9 mouse cellular contexts compared by ENCODE assay signal in the genomic region with DNA sequence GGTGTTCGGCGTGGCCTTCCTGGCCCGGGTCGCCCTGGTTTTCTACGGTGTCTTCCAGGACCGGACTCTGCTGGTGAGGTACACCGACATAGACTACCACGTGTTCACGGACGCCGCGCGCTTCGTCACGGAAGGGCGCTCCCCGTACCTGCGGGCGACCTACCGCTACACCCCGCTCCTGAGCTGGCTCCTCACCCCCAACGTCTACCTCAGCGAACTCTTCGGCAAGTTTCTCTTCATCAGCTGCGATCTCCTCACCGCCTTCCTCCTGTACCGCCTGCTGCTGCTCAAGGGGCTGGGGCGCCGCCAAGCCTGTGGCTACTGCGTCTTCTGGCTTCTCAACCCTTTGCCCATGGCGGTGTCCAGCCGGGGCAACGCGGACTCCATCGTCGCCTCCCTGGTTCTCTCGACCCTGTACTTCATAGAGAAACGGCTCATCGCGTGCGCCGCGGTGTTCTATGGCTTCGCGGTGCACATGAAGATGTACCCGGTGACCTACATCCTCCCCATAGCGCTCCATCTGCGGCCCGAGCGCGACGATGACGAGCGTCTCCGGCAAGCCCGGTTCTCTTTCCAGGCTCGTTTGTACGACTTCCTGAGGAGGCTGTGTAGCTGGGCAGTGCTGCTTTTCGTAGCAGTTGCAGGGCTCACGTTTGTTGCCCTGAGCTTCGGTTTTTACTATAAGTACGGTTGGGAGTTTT. TPM values are rescaled to one million over a fixed set of nuclear protein-coding genes. Genes with fewer than 3 reads are reported as not detected.
DNase-seq lines count a peak whose midpoint lies in the region; ATAC-seq and TF ChIP-seq lines count a peak whose summit lies in the region.
"Had no signal": no experiment of that assay in that cellular context is flagged by ENCODE, and none has a peak within 500 bp of the region (broad histone marks: within the 10 kb centered on the region; RNA-seq: fewer than 3 reads in every experiment).

No protein-coding gene starts in this region.

- WGBS in lung, adult 2 months = 1% methylated on average over 62 of the region's 62 CpGs
- 3% methylated on average over 62 of the region's 62 CpGs for WGBS in forebrain, embryonic 16.5 days
- 2% methylated on average over 55 of the region's 62 CpGs for WGBS in intestine, postnatal 0 days

- no peaks in the 10 kb centered on the region for H3K27me3 ChIP-seq in forebrain, embryonic 16.5 days (replicated peaks; ENCODE audit: control insufficient read depth, insufficient read depth, low read length)
- no peaks in the 10 kb centered on the region for H3K27me3 ChIP-seq in intestine, postnatal 0 days (replicated peaks; ENCODE audit: control insufficient read depth, insufficient read depth, low read length)

- peaks cover 16% of the 10 kb centered on the region for H3K4me1 ChIP-seq in lung, adult 2 months (ENCODE audit: control insufficient read depth, insufficient read depth, low read length)
- H3K4me1 ChIP-seq in forebrain, embryonic 16.5 days (replicated peaks; ENCODE audit: control insufficient read depth, insufficient read depth, low read length) = peaks cover 26% of the 10 kb centered on the region
- peaks cover 8% of the 10 kb centered on the region for H3K4me1 ChIP-seq in intestine, postnatal 0 days (replicated peaks; ENCODE audit: control insufficient read depth, insufficient read depth, low read length)

- peak overlapping the region; percentile 56; the same call in 1 of the 2 replicates for H3K27ac ChIP-seq in forebrain, embryonic 16.5 days (ENCODE audit: low read length)
- peak overlapping the region; percentile 84 for H3K27ac ChIP-seq in intestine, postnatal 0 days (ENCODE audit: low read depth, low read length)

- no peaks in the 10 kb centered on the region for H3K9me3 ChIP-seq in forebrain, embryonic 16.5 days (ENCODE audit: control insufficient read depth, low read length)
- no peaks in the 10 kb centered on the region for H3K9me3 ChIP-seq in intestine, postnatal 0 days (ENCODE audit: control insufficient read depth)

- H3K4me3 ChIP-seq in lung, adult 2 months (replicated peaks; ENCODE audit: extremely low read depth, low read depth, low read length) = peak overlapping the region; percentile 86
- H3K4me3 ChIP-seq in forebrain, embryonic 16.5 days (replicated peaks; ENCODE audit: low read length) = peak overlapping the region; percentile 97
- peak overlapping the region; percentile 95 for H3K4me3 ChIP-seq in intestine, postnatal 0 days (ENCODE audit: low read depth, low read length)

- H3K9ac ChIP-seq in forebrain, embryonic 16.5 days (replicated peaks; ENCODE audit: low read depth, low read length) = peak overlapping the region; percentile 95
- H3K9ac ChIP-seq in intestine, postnatal 0 days (ENCODE audit: low read depth, low read length) = peak overlapping the region; percentile 72

- no peak for TF ChIP-seq CTCF in lung, adult 2 months (IDR thresholded peaks at IDR 0.05; ENCODE audit: insufficient read depth, low read length)
- TF ChIP-seq CTCF in intestine, postnatal 0 days (IDR thresholded peaks at IDR 0.05; ENCODE audit: low read depth) = no peak

- H3K36me3 ChIP-seq in forebrain, embryonic 16.5 days (ENCODE audit: control insufficient read depth, insufficient read depth) = no peaks in the 10 kb centered on the region
- no peaks in the 10 kb centered on the region; the same call in 1 of the 2 replicates for H3K36me3 ChIP-seq in intestine, postnatal 0 days (ENCODE audit: control insufficient read depth, insufficient read depth)

- ATAC-seq in forebrain, embryonic 16.5 days = no peak
- ATAC-seq in intestine, postnatal 0 days = peak; percentile 53
- peak; percentile 27 for ATAC-seq in megakaryocyte progenitor cell, adult 5-6 weeks (replicated peaks; ENCODE audit: poor library complexity)

- TF ChIP-seq POLR2A in lung, adult 2 months (IDR thresholded peaks at IDR 0.05; ENCODE audit: borderline replicate concordance, extremely low read depth, low read depth, low read length) = no peak

- DNase-seq in lung, adult 2 months = no peak
- no peak for DNase-seq in lung, postnatal 4 days
- DNase-seq in ZHBTc4 (ENCODE audit: low read depth, low spot score) = peak; percentile 39
- DNase-seq in testis, postnatal 10 days (ENCODE audit: low spot score) = peak; percentile 67
- DNase-seq in gastrocnemius, adult 18-20 months (ENCODE audit: low spot score) = no peak

- peak overlapping the region; percentile 99 for H3K4me2 ChIP-seq in forebrain, embryonic 16.5 days (ENCODE audit: low read length)
- H3K4me2 ChIP-seq in intestine, postnatal 0 days (replicated peaks; ENCODE audit: low read depth) = peak overlapping the region; percentile 98

RNA-seq across cellular contexts. Expression of gene Pigm, which starts 0.6 kb away (rescaled TPM):
- 8.2 and 9.1 TPM in 2 replicates for polyA plus RNA-seq in lung, adult 2 months (2012; rRNA removed)
- 4.5 and 4.7 TPM in 2 replicates for polyA plus RNA-seq in forebrain, embryonic 16.5 days (2015; fragmentation: Nextera tagmentation; extraction: Ambion mirVana)
- 4.3 and 4.4 TPM in 2 replicates for polyA plus RNA-seq in intestine, postnatal 0 days (2015; fragmentation: Nextera tagmentation; extraction: Ambion mirVana)
- 14.7 and 16.2 TPM in 2 replicates for total RNA-seq in megakaryocyte progenitor cell, adult 5-6 weeks (2015)
- 15.3 and 15.7 TPM in 2 replicates for total RNA-seq in megakaryocyte progenitor cell, adult 5-6 weeks (2017)
- total RNA-seq in gastrocnemius, adult 18-20 months (2021) = 1 to 10 TPM; 3.0 to 3.3 TPM

RNA-seq across cellular contexts. Expression of gene Kcnj10, which starts 35.9 kb away (rescaled TPM):
- polyA plus RNA-seq in lung, adult 2 months (2012; rRNA removed) = 0.12 and 0.28 TPM in 2 replicates
- polyA plus RNA-seq in forebrain, embryonic 16.5 days (2015; fragmentation: Nextera tagmentation; extraction: Ambion mirVana) = 2.1 and 2.2 TPM in 2 replicates
- polyA plus RNA-seq in intestine, postnatal 0 days (2015; fragmentation: Nextera tagmentation; extraction: Ambion mirVana) = 0.16 and 0.17 TPM in 2 replicates
- total RNA-seq in megakaryocyte progenitor cell, adult 5-6 weeks (2015) = 0.20 and 0.24 TPM in 2 replicates
- total RNA-seq in megakaryocyte progenitor cell, adult 5-6 weeks (2017) = 0.04 and 0.14 TPM in 2 replicates
- under 1 TPM; 0.05 to 0.17 TPM for total RNA-seq in gastrocnemius, adult 18-20 months (2021)
- total RNA-seq: gastrocnemius, postnatal 36 days had no signal

RNA-seq across cellular contexts. Expression of gene Kcnj9, which starts 47.8 kb away (rescaled TPM):
- 0.08 TPM in 1 of 2 replicates, not detected in the other for polyA plus RNA-seq in lung, adult 2 months (2012; rRNA removed)
- 2.6 and 4.2 TPM in 2 replicates for polyA plus RNA-seq in forebrain, embryonic 16.5 days (2015; fragmentation: Nextera tagmentation; extraction: Ambion mirVana)
- polyA plus RNA-seq in intestine, postnatal 0 days (2015; fragmentation: Nextera tagmentation; extraction: Ambion mirVana) = 0.05 TPM in 1 of 2 replicates, not detected in the other
- total RNA-seq in megakaryocyte progenitor cell, adult 5-6 weeks (2015) = not detected in 2 replicates
- not detected in 2 replicates for total RNA-seq in megakaryocyte progenitor cell, adult 5-6 weeks (2017)
- not detected for total RNA-seq in gastrocnemius, adult 18-20 months (2021)
- total RNA-seq: gastrocnemius, postnatal 36 days had no signal

Comparison
In these comparisons a context has a peak if more than half of its experiments do, and no peak if none do; other contexts are left out.
1. DNase-seq: peak in ZHBTc4 (single experiment) and testis, postnatal 10 days (single experiment); none in lung, adult 2 months (single experiment), lung, postnatal 4 days (0 of 2) and gastrocnemius, adult 18-20 months (single experiment).
2. Peak in every context shown above with its lines, with median percentiles within 50 percentile points of each other: H3K4me3 ChIP-seq.